Mouse (Mus musculus): ENCODE results near the gene Mars2. TPM values are rescaled to one million over a fixed set of nuclear protein-coding genes. Genes with fewer than 3 reads are reported as not detected.

Mars2 gene
- polyA plus RNA-seq, 1 experiment from 2014 or later: 2.4 TPM

- no peak for ATAC-seq (ENCODE audit: low FRiP score, low TSS enrichment)
Measured at GRCm38 (mm10) chr1:55228256-55228884, 8.6 kb upstream of the Mars2 start.

GRCm38 (mm10) chr1:55234910-55235520, 2.0 kb upstream of the Mars2 start:
- no peaks in the 10 kb centered on the region for H3K9me3 ChIP-seq (ENCODE audit: control insufficient read depth, low read length)
- no peak overlapping the region for H3K9ac ChIP-seq (ENCODE audit: low read depth, low read length)
- no peak for ATAC-seq (ENCODE audit: low FRiP score, low TSS enrichment)
- peaks cover 12% of the 10 kb centered on the region for H3K4me1 ChIP-seq (ENCODE audit: control insufficient read depth, insufficient read depth, low read length)
- no peak overlapping the region for H3K4me2 ChIP-seq (replicated peaks; ENCODE audit: low read depth, low read length)
- WGBS: 64% methylated on average over 16 of the region's 16 CpGs
- no peak overlapping the region for H3K4me3 ChIP-seq (ENCODE audit: low read length)
- H3K27ac ChIP-seq (ENCODE audit: low read depth, low read length): no peak overlapping the region
- H3K36me3 ChIP-seq (ENCODE audit: control insufficient read depth, insufficient read depth, low read length): no peaks in the 10 kb centered on the region
- H3K27me3 ChIP-seq (ENCODE audit: control insufficient read depth, insufficient read depth, low read length): no peaks in the 10 kb centered on the region

More at GRCm38 (mm10) chr1:55228256-55228884, 8.6 kb upstream of the Mars2 start:
- H3K27ac ChIP-seq (ENCODE audit: low read depth, low read length): no peak overlapping the region
- no peak overlapping the region for H3K4me2 ChIP-seq (replicated peaks; ENCODE audit: low read depth, low read length)
- H3K4me1 ChIP-seq (ENCODE audit: control insufficient read depth, insufficient read depth, low read length): no peaks in the 10 kb centered on the region
- H3K9ac ChIP-seq (ENCODE audit: low read depth, low read length): no peak overlapping the region
- H3K27me3 ChIP-seq (ENCODE audit: control insufficient read depth, insufficient read depth, low read length): no peaks in the 10 kb centered on the region
- 83% methylated on average over 8 of the region's 8 CpGs for WGBS
- no peaks in the 10 kb centered on the region for H3K9me3 ChIP-seq (ENCODE audit: control insufficient read depth, low read length)
- no peaks in the 10 kb centered on the region for H3K36me3 ChIP-seq (ENCODE audit: control insufficient read depth, insufficient read depth, low read length)
- no peak overlapping the region for H3K4me3 ChIP-seq (ENCODE audit: low read length)

DNA sequence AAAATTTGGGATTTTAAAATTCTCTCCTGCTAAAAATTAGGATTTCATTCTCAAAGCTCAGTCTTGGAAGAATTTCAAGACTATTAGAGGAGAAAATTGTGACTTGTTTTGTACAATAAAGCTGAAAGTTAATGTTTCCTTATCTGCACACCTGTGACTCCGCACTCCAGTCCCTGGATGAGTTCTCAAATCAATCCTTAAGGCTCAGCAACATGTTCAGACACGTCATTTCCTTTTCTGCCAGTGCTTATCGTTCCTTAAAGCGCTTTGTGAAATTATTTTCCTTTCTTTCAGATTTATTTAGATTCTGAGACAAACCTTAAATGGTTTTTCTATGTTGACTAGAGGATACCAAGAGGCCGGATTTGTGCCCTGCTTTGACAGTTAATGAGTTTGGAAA, 490 bp upstream of the Mars2 start:
- ATAC-seq (ENCODE audit: low FRiP score, low TSS enrichment): no peak
- Histone ChIP-seq H3K9ac (ENCODE audit: low read depth, low read length) (peak overlapping the region; percentile 78; the same call in 1 of the 2 replicates), H3K36me3 (ENCODE audit: control insufficient read depth, insufficient read depth, low read length) (no peaks in the 10 kb centered on the region), H3K27ac (ENCODE audit: low read depth, low read length) (no peak overlapping the region), H3K4me1 (ENCODE audit: control insufficient read depth, insufficient read depth, low read length) (peaks cover 12% of the 10 kb centered on the region), H3K4me2 (replicated peaks; ENCODE audit: low read depth, low read length) (peak overlapping the region; percentile 94), H3K9me3 (ENCODE audit: control insufficient read depth, low read length) (no peaks in the 10 kb centered on the region), H3K27me3 (ENCODE audit: control insufficient read depth, insufficient read depth, low read length) (no peaks in the 10 kb centered on the region), H3K4me3 (ENCODE audit: low read length) (peak overlapping the region; percentile 86)
- whole genome bisulfite sequencing: 45% methylated on average over 5 of the region's 5 CpGs

DNA sequence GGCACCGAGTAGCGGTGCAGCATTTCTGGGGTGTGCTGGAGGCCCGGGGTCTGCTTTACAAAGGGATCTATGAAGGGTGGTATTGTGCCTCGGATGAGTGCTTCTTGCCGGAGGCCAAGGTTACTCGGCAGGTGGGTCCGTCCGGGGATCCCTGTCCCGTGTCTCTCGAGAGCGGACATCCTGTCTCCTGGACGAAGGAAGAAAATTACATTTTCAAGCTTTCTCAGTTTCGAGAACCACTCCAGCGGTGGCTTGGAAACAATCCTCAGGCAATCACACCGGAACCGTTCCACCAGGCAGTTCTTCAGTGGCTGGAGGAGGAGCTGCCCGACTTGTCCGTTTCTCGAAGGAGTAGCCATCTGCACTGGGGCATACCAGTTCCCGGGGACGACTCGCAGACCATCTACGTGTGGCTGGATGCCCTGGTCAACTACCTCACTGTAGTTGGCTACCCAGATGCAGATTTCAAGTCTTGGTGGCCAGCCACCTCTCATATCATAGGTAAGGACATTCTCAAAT, 725 bp downstream of the Mars2 start:
- no peaks in the 10 kb centered on the region for H3K9me3 ChIP-seq (ENCODE audit: control insufficient read depth, low read length)
- peak overlapping the region; percentile 86 for H3K4me3 ChIP-seq (ENCODE audit: low read length)
- peaks cover 12% of the 10 kb centered on the region for H3K4me1 ChIP-seq (ENCODE audit: control insufficient read depth, insufficient read depth, low read length)
- no peaks in the 10 kb centered on the region for H3K27me3 ChIP-seq (ENCODE audit: control insufficient read depth, insufficient read depth, low read length)
- peak overlapping the region; percentile 94 for H3K4me2 ChIP-seq (replicated peaks; ENCODE audit: low read depth, low read length)
- H3K9ac ChIP-seq (ENCODE audit: low read depth, low read length): peak overlapping the region; percentile 78
- peak; percentile 65 for ATAC-seq (ENCODE audit: low FRiP score, low TSS enrichment)
- no peaks in the 10 kb centered on the region for H3K36me3 ChIP-seq (ENCODE audit: control insufficient read depth, insufficient read depth, low read length)
- WGBS: under 1% methylated on average over 23 of the region's 23 CpGs
- H3K27ac ChIP-seq (ENCODE audit: low read depth, low read length): peak overlapping the region; percentile 55; the same call in 1 of the 2 replicates

DNA sequence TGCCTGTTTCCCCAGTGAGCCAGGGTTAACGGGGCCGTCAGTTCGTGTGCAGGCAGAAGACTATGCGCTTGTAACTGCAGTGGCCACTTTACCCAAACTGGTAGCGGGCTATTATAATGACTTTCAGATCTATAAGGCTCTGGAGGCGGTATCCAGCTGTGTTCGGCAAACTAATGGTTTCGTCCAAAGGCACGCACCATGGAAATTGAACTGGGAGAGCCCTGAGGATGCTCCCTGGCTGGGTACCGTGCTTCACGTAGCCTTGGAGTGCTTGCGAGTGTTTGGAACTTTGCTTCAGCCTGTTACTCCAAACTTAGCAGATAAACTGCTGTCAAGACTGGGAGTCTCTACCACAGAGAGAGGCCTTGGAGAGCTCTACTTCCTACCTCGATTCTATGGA, 1.5 kb downstream of the Mars2 start:
- Histone ChIP-seq H3K4me1 (ENCODE audit: control insufficient read depth, insufficient read depth, low read length) (peaks cover 12% of the 10 kb centered on the region), H3K36me3 (ENCODE audit: control insufficient read depth, insufficient read depth, low read length) (no peaks in the 10 kb centered on the region), H3K4me2 (replicated peaks; ENCODE audit: low read depth, low read length) (peak overlapping the region; percentile 94), H3K27me3 (ENCODE audit: control insufficient read depth, insufficient read depth, low read length) (no peaks in the 10 kb centered on the region), H3K9me3 (ENCODE audit: control insufficient read depth, low read length) (no peaks in the 10 kb centered on the region), H3K27ac (ENCODE audit: low read depth, low read length) (no peak overlapping the region), H3K4me3 (ENCODE audit: low read length) (peak overlapping the region; percentile 86), H3K9ac (ENCODE audit: low read depth, low read length) (peak overlapping the region; percentile 78)
- 35% methylated on average over 13 of the region's 13 CpGs for WGBS
- ATAC-seq (ENCODE audit: low FRiP score, low TSS enrichment): no peak

GRCm38 (mm10) chr1:55239237-55239636, 2.3 kb downstream of the Mars2 start:
- H3K27ac ChIP-seq (ENCODE audit: low read depth, low read length): no peak overlapping the region
- H3K4me1 ChIP-seq (ENCODE audit: control insufficient read depth, insufficient read depth, low read length): peaks cover 12% of the 10 kb centered on the region
- no peaks in the 10 kb centered on the region for H3K27me3 ChIP-seq (ENCODE audit: control insufficient read depth, insufficient read depth, low read length)
- H3K36me3 ChIP-seq (ENCODE audit: control insufficient read depth, insufficient read depth, low read length): no peaks in the 10 kb centered on the region
- peak overlapping the region; percentile 86; the same call in 1 of the 2 replicates for H3K4me3 ChIP-seq (ENCODE audit: low read length)
- H3K9ac ChIP-seq (ENCODE audit: low read depth, low read length): no peak overlapping the region
- no peaks in the 10 kb centered on the region for H3K9me3 ChIP-seq (ENCODE audit: control insufficient read depth, low read length)
- 0% methylated on average over 1 of the region's 1 CpGs for WGBS
- no peak for ATAC-seq (ENCODE audit: low FRiP score, low TSS enrichment)
- H3K4me2 ChIP-seq (replicated peaks; ENCODE audit: low read depth, low read length): peak overlapping the region; percentile 94

DNA sequence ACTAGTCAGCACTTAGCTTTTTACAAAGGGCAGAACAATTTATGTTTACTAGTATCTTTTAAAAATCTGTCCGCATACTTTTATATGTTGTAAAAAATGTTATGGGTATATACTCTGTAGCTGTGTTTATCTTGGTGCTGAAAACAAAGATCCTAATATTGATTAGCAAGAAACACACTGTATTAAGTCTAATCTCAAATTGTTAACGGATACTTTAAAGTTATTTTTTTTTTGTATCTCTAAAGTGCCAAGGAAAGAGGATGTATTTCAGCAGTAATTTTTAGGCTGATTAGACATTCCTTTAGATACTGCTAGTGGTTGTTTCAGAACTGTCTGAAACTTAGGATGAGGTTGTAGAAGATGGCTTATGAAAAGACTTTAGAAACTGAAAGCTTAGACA, 9.4 kb downstream of the Mars2 start:
- Histone ChIP-seq H3K9me3 (ENCODE audit: control insufficient read depth, low read length) (no peaks in the 10 kb centered on the region), H3K4me1 (ENCODE audit: control insufficient read depth, insufficient read depth, low read length) (no peaks in the 10 kb centered on the region), H3K36me3 (ENCODE audit: control insufficient read depth, insufficient read depth, low read length) (no peaks in the 10 kb centered on the region), H3K4me2 (replicated peaks; ENCODE audit: low read depth, low read length) (no peak overlapping the region), H3K27ac (ENCODE audit: low read depth, low read length) (no peak overlapping the region), H3K27me3 (ENCODE audit: control insufficient read depth, insufficient read depth, low read length) (no peaks in the 10 kb centered on the region), H3K9ac (ENCODE audit: low read depth, low read length) (no peak overlapping the region), H3K4me3 (ENCODE audit: low read length) (no peak overlapping the region)
- 87% methylated on average over 2 of the region's 2 CpGs for WGBS
- no peak for ATAC-seq (ENCODE audit: low FRiP score, low TSS enrichment)

DNA sequence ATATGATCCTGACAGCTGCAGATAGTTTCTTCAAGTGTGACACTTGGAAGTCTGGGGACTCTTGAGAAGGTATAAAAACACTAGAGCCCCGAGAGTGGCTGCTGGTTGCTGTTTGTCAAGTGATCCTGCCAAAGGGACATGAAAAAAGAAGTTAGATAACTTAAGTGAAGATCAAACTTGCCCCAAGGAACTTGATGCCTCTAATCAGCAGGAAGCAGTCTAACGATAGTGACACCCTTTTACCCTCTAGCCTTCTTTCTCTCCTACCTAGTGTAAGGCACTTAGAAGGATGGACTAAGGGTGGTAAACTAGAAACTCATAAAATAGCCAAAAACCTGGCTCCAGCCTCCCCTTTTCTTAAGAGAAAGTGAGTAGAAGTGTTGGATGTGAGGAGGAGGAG, 27.4 kb downstream of the Mars2 start:
- Histone ChIP-seq H3K4me1 (ENCODE audit: control insufficient read depth, insufficient read depth, low read length) (no peaks in the 10 kb centered on the region), H3K9ac (ENCODE audit: low read depth, low read length) (no peak overlapping the region), H3K36me3 (ENCODE audit: control insufficient read depth, insufficient read depth, low read length) (no peaks in the 10 kb centered on the region), H3K9me3 (ENCODE audit: control insufficient read depth, low read length) (no peaks in the 10 kb centered on the region), H3K4me2 (replicated peaks; ENCODE audit: low read depth, low read length) (no peak overlapping the region), H3K27me3 (ENCODE audit: control insufficient read depth, insufficient read depth, low read length) (no peaks in the 10 kb centered on the region), H3K4me3 (ENCODE audit: low read length) (no peak overlapping the region), H3K27ac (ENCODE audit: low read depth, low read length) (no peak overlapping the region)
- no peak for ATAC-seq (ENCODE audit: low FRiP score, low TSS enrichment)
- 30% methylated on average over 2 of the region's 2 CpGs for WGBS

- ATAC-seq (ENCODE audit: low FRiP score, low TSS enrichment): no peak
- H3K27ac ChIP-seq (ENCODE audit: low read depth, low read length): no peak overlapping the region
- no peaks in the 10 kb centered on the region for H3K27me3 ChIP-seq (ENCODE audit: control insufficient read depth, insufficient read depth, low read length)
- H3K36me3 ChIP-seq (ENCODE audit: control insufficient read depth, insufficient read depth, low read length): no peaks in the 10 kb centered on the region
- H3K4me2 ChIP-seq (replicated peaks; ENCODE audit: low read depth, low read length): no peak overlapping the region
- no peak overlapping the region for H3K9ac ChIP-seq (ENCODE audit: low read depth, low read length)
- H3K4me1 ChIP-seq (ENCODE audit: control insufficient read depth, insufficient read depth, low read length): no peaks in the 10 kb centered on the region
- 71% methylated on average over 2 of the region's 2 CpGs for WGBS
- no peaks in the 10 kb centered on the region for H3K9me3 ChIP-seq (ENCODE audit: control insufficient read depth, low read length)
- no peak overlapping the region for H3K4me3 ChIP-seq (ENCODE audit: low read length)
Measured at GRCm38 (mm10) chr1:55265447-55265846, 28.5 kb downstream of the Mars2 start.

Measured in kidney, embryonic 14.5 days (tissue).